Comparison of ENCODE assay signal across 8 mouse cellular contexts in genomic region chr4:149675378-149676261, GRCm38 (mm10). TPM values are rescaled to one million over a fixed set of nuclear protein-coding genes. Genes with fewer than 3 reads are reported as not detected.
DNase-seq lines count a peak whose midpoint lies in the region; ATAC-seq lines count a peak whose summit lies in the region.

No protein-coding gene starts in this region.

- H3K4me3 ChIP-seq in heart, embryonic 14.5 days (ENCODE audit: control insufficient read depth in 1 of 2, insufficient read depth in 1 of 2, low read depth in 1 of 2, low read length in 2 of 2) = peak overlapping the region; percentile 58 to 67
- peak overlapping the region; percentile 60 for H3K4me3 ChIP-seq in liver, embryonic 13.5 days (replicated peaks)
- peak overlapping the region; percentile 64 for H3K4me3 ChIP-seq in stomach, embryonic 16.5 days (replicated peaks; ENCODE audit: low read length)

- H3K4me2 ChIP-seq in heart, embryonic 14.5 days (ENCODE audit: low read length) = peak overlapping the region; percentile 96
- peak overlapping the region; percentile 86 for H3K4me2 ChIP-seq in liver, embryonic 13.5 days
- H3K4me2 ChIP-seq in stomach, embryonic 16.5 days (ENCODE audit: low read depth, low read length) = peak overlapping the region; percentile 98

- peak; percentile 92 for ATAC-seq in erythroid progenitor cell, adult 5-6 weeks (replicated peaks; ENCODE audit: low FRiP score, poor library complexity, severe bottlenecking)
- peak; percentile 88 for ATAC-seq in heart, embryonic 14.5 days (ENCODE audit: insufficient number of reproducible peaks, insufficient read depth, low FRiP score, low read depth)
- ATAC-seq in liver, embryonic 13.5 days (ENCODE audit: low read depth) = peak; percentile 95
- ATAC-seq in stomach, embryonic 16.5 days (ENCODE audit: insufficient read depth, low FRiP score) = peak; percentile 96

- H3K27me3 ChIP-seq in heart, embryonic 14.5 days (ENCODE audit: control insufficient read depth, insufficient read depth, low read length) = peaks cover 21% of the 10 kb centered on the region
- peaks cover 20% of the 10 kb centered on the region for H3K27me3 ChIP-seq in liver, embryonic 13.5 days
- peaks cover 12% of the 10 kb centered on the region; the same call in 1 of the 2 replicates for H3K27me3 ChIP-seq in stomach, embryonic 16.5 days (ENCODE audit: control insufficient read depth, insufficient read depth, low read length)

- no peaks in the 10 kb centered on the region for H3K9me3 ChIP-seq in heart, embryonic 14.5 days (ENCODE audit: control insufficient read depth, low read length)
- no peaks in the 10 kb centered on the region for H3K9me3 ChIP-seq in liver, embryonic 13.5 days (replicated peaks)
- no peaks in the 10 kb centered on the region for H3K9me3 ChIP-seq in stomach, embryonic 16.5 days (replicated peaks; ENCODE audit: control insufficient read depth, low read length)

- peak; percentile 87 for DNase-seq in 3134 (ENCODE audit: extremely low read depth, insufficient read length, low spot score)
- peak; percentile 60 for DNase-seq in c-Kit-positive CD71-positive TER-119-negative erythroid progenitor cells, embryonic 14.5 days (ENCODE audit: low read depth)
- peak; percentile 88 for DNase-seq in kidney, postnatal 10 days
- peak; percentile 78 for DNase-seq in liver, embryonic 13.5 days
- peak; percentile 62 to 72 for DNase-seq in natural killer cell, adult 2 months (ENCODE audit: low spot score in 2 of 2)

- 2% methylated on average over 60 of the region's 60 CpGs for WGBS in heart, embryonic 14.5 days
- 13% methylated on average over 57 of the region's 60 CpGs for WGBS in liver, embryonic 13.5 days (ENCODE audit: insufficient replicate concordance)
- WGBS in stomach, embryonic 16.5 days = 5% methylated on average over 60 of the region's 60 CpGs

- no peaks in the 10 kb centered on the region for H3K36me3 ChIP-seq in heart, embryonic 14.5 days (ENCODE audit: control insufficient read depth, insufficient read depth, low read length)
- H3K36me3 ChIP-seq in liver, embryonic 13.5 days = peaks cover 6% of the 10 kb centered on the region; the same call in 1 of the 2 replicates
- H3K36me3 ChIP-seq in stomach, embryonic 16.5 days (ENCODE audit: control insufficient read depth, insufficient read depth, low read length) = no peaks in the 10 kb centered on the region

- peak overlapping the region; percentile 72 for H3K9ac ChIP-seq in heart, embryonic 14.5 days (ENCODE audit: low read length)
- peak overlapping the region; percentile 61 for H3K9ac ChIP-seq in liver, embryonic 13.5 days
- peak overlapping the region; percentile 73 for H3K9ac ChIP-seq in stomach, embryonic 16.5 days (ENCODE audit: low read length)

- H3K4me1 ChIP-seq in heart, embryonic 14.5 days (ENCODE audit: control insufficient read depth in 2 of 2, insufficient read depth in 2 of 2, low read length in 2 of 2) = peaks cover 5 to 13% of the 10 kb centered on the region in 2 experiments; a peak in 3 of 4 replicates
- peaks cover 16% of the 10 kb centered on the region for H3K4me1 ChIP-seq in liver, embryonic 13.5 days (replicated peaks)
- H3K4me1 ChIP-seq in stomach, embryonic 16.5 days (ENCODE audit: control insufficient read depth, insufficient read depth, low read length) = peaks cover 15% of the 10 kb centered on the region; the same call in 1 of the 2 replicates

- 0 out of 4 replicates have a peak overlapping the region, but pooled peaks of 1 of the 2 experiments have one; percentile 9 for H3K27ac ChIP-seq in heart, embryonic 14.5 days (replicated peaks in 1 of 2; ENCODE audit: control insufficient read depth in 1 of 2, insufficient read depth in 1 of 2, low read depth in 2 of 2, low read length in 2 of 2)
- H3K27ac ChIP-seq in liver, embryonic 13.5 days = no peak overlapping the region
- H3K27ac ChIP-seq in stomach, embryonic 16.5 days (ENCODE audit: low read length) = no peak overlapping the region

RNA-seq across cellular contexts. Expression of gene Pik3cd, which starts 26.8 kb away (rescaled TPM):
- 5.9 and 8.6 TPM in 2 replicates for total RNA-seq in erythroid progenitor cell, adult 5-6 weeks (2015; ENCODE audit: low replicate concordance)
- 7.8 and 16.3 TPM in 2 replicates for total RNA-seq in erythroid progenitor cell, adult 5-6 weeks (2017; ENCODE audit: low replicate concordance)
- 3.1 and 4.6 TPM in 2 replicates for polyA plus RNA-seq in heart, embryonic 14.5 days (2014; fragmentation: Nextera tagmentation; extraction: Ambion mirVana)
- 5.6 and 6.4 TPM in 2 replicates for polyA plus RNA-seq in liver, embryonic 13.5 days (2015; fragmentation: Nextera tagmentation; extraction: Ambion mirVana)
- 5.1 and 5.5 TPM in 2 replicates for polyA plus RNA-seq in stomach, embryonic 16.5 days (2015; fragmentation: Nextera tagmentation; extraction: Ambion mirVana)
